Mouse (Mus musculus): ENCODE results near the gene Knstrn. TPM values are rescaled to one million over a fixed set of nuclear protein-coding genes. Genes with fewer than 3 reads are reported as not detected.

The Knstrn gene
- polyA plus RNA-seq, 1 experiment: 70.1 TPM

DNA sequence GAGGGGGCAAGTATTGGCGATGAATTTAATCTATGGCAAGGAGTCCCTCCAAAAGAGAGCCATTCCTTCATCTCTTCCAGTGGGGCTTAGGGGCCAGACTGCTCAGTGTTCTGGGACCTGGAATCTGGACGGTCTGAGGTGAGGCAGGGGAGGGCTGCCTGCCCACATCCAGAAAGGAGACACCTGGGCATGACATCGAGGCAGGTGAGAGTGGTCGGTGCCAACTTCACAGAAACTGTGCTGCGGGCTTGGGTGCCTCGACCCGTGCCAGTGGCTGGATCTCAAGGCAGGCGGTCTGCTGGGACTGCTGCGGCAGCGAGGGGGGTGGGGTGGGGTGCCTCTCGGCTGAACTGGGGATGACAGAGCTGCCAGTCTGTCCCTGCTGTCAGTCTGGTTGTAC is 84.0 kb downstream of the Knstrn start:
- peaks cover 12% of the 10 kb centered on the region for H3K4me1 ChIP-seq (ENCODE audit: control insufficient read depth, insufficient read depth, low read length)
- no peak overlapping the region for H3K27ac ChIP-seq (ENCODE audit: insufficient read depth, low read depth, low read length)
- TF ChIP-seq CTCF (IDR thresholded peaks at IDR 0.05; ENCODE audit: low read depth, low read length) (no peak), POLR2A (IDR thresholded peaks at IDR 0.05; ENCODE audit: borderline replicate concordance, low read depth, low read length) (no peak)
- H3K4me3 ChIP-seq (ENCODE audit: insufficient read depth, low read length): no peak overlapping the region

DNA sequence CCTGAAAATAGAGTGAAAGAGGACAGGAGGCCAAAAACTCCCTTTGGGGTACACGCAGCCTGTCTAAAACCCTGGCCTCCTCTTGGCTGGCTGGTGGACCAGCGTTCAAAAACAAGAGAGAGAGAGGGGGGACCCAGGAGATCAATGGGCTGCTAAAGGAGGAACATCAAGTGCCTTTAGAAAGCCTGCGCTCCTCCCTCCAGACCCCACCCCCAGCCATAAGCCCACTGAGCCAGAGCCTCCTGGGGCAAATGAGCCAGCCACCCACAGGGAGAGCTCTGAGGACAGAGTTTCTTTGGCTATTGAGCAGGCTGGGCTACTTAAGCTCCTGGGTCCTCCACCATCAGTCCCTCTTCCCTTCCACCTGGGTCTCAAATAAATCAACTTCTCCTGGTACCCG is 85.0 kb downstream of the Knstrn start:
- Histone ChIP-seq H3K4me3 (ENCODE audit: insufficient read depth, low read length) (no peak overlapping the region), H3K27ac (ENCODE audit: insufficient read depth, low read depth, low read length) (no peak overlapping the region), H3K4me1 (ENCODE audit: control insufficient read depth, insufficient read depth, low read length) (peaks cover 21% of the 10 kb centered on the region)
- TF ChIP-seq CTCF (IDR thresholded peaks at IDR 0.05; ENCODE audit: low read depth, low read length): no peak
- TF ChIP-seq POLR2A (IDR thresholded peaks at IDR 0.05; ENCODE audit: borderline replicate concordance, low read depth, low read length): no peak

DNA sequence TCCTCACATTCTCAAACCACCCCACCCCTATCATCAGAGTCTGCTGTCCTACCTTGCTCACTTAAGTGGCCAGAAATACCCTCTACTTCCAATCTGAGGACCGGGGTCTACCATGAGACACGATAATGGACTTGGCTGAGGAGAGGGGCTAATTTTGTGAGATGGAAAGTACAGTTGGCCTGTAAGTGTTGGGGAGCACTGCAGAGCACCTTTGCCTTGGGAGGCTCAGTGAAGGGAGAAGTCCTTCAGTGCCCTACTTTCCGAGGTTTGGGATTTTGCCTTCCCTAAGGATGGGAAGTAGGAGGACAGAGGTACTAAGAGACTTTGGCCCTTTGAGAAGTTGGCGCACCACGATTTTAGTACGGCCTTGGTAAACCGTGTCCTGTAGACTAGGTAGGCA is 85.5 kb downstream of the Knstrn start:
- TF ChIP-seq CTCF (IDR thresholded peaks at IDR 0.05; ENCODE audit: low read depth, low read length) (no peak), POLR2A (IDR thresholded peaks at IDR 0.05; ENCODE audit: borderline replicate concordance, low read depth, low read length) (no peak)
- H3K27ac ChIP-seq (ENCODE audit: insufficient read depth, low read depth, low read length): no peak overlapping the region
- no peak overlapping the region for H3K4me3 ChIP-seq (ENCODE audit: insufficient read depth, low read length)
- H3K4me1 ChIP-seq (ENCODE audit: control insufficient read depth, insufficient read depth, low read length): peaks cover 26% of the 10 kb centered on the region

DNA sequence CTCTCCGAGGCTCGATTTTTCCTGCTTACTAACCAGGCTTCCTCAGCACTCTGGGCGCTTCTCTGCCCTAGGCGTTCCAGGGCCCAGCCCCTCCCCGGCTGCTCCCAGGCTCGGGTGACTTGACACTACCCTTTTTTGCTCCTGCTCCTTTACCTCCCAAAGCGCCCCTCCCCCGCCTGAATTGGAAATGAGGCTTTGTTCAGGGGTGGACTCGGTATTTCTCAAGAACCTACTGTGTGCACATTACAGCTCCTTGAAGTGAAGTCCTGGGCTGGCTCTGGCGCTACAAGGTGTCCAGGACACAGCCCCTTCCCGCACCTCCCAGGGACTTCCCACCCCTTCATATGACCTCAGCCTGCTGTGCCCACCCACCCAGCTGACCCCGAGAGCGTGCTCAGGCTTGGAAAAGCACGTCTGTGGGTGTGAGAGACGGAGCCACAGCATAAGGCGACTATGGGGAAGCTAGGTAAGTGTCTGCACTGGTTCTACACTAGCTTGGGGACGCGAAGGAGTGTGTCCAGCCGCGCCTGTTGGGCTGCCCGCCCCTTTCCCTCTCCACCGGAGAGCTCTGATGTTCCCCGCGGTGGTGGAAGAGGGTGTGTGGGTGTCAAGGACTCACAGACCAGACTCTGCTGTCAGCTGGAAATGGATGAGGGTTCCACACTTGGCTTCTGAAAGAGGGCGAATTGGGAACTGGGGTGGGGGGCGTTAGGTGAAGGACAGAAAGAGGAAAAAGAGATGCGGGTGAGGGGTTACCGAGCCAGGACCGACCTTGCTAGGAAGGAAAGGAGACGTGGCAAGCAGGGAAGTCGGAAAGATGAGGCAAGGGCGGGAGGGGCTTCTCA is 86.4 kb downstream of the Knstrn start, which contains the start of gene Bahd1:
Gene Bahd1 (plus strand): TSS at position 397 of the 845 bp plus-strand sequence.
- H3K27ac ChIP-seq (ENCODE audit: insufficient read depth, low read depth, low read length): peak within 1 kb of the TSS; percentile 11
- no peak for TF ChIP-seq POLR2A (IDR thresholded peaks at IDR 0.05; ENCODE audit: borderline replicate concordance, low read depth, low read length)
- no peak for TF ChIP-seq CTCF (IDR thresholded peaks at IDR 0.05; ENCODE audit: low read depth, low read length)
- H3K4me3 ChIP-seq (ENCODE audit: insufficient read depth, low read length): peak within 1 kb of the TSS; percentile 58
- H3K4me1 ChIP-seq (ENCODE audit: control insufficient read depth, insufficient read depth, low read length): peaks cover 35% of the 10 kb centered on the region

DNA sequence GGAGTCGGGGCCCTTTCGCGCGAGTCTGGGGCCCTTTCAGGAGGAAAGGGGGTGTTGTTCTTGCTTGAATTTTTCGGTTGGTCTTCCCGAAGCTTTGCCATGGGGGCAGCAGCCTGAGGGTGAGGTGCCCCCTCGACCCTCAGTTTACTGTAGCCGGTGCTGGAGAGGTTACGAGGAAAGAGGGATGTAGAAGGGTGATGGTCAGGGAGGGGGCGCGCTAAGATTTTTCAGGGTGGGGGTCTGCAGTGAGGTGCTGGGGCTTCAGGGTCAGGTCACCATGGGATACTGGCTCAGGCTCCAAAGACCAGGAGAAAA is 87.0 kb downstream of the Knstrn start:
- peak overlapping the region; percentile 58 for H3K4me3 ChIP-seq (ENCODE audit: insufficient read depth, low read length)
- H3K4me1 ChIP-seq (ENCODE audit: control insufficient read depth, insufficient read depth, low read length): peaks cover 36% of the 10 kb centered on the region
- peak overlapping the region; percentile 11 for H3K27ac ChIP-seq (ENCODE audit: insufficient read depth, low read depth, low read length)
- no peak for TF ChIP-seq POLR2A (IDR thresholded peaks at IDR 0.05; ENCODE audit: borderline replicate concordance, low read depth, low read length)
- TF ChIP-seq CTCF (IDR thresholded peaks at IDR 0.05; ENCODE audit: low read depth, low read length): no peak

DNA sequence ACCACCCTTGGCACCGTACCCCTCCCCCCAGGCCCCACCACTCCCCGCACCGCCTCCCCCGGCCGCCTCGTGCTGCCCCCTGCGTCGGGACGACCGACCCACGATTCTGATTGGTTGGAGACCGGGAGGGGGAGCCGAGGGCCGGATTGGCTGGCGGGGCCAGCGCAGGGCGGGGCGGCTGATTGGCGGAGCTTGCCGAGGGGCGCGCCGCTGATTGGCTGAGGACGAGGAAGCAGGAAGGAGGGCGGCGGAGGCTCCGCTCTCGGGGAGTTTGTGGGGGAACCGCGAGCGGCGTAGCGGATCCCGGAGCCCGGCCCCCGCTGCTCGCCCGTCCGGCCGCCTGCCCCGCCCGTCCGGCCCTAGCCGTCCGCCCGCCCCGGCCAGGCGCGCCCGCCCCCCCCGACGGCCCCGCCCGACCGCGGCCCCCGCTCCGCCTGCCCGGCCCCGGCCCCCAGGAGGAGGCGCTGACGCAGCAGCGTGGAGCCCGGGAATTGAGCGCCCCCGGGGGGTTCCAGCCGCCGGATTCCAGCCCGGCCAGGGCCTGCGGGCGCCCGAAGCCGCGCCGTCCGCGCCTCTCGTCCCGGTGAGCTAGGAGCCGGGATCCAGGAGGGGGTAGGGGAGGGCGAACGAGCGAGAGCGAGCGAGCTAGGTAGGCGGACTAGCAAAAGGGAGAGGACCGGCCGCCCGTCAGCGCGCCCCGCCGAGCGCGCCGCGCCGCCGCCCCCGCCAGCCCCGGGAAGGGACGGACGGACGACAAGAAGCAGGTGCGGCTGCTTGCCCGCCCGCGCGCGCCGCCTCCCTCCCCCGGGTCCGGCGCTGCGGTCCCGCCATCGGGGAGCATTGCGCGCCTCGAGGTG is 87.6 kb downstream of the Knstrn start:
- Histone ChIP-seq H3K4me1 (ENCODE audit: control insufficient read depth, insufficient read depth, low read length) (peaks cover 41% of the 10 kb centered on the region), H3K27ac (ENCODE audit: insufficient read depth, low read depth, low read length) (peak overlapping the region; percentile 41), H3K4me3 (ENCODE audit: insufficient read depth, low read length) (peak overlapping the region; percentile 82)
- TF ChIP-seq CTCF (IDR thresholded peaks at IDR 0.05; ENCODE audit: low read depth, low read length) (no peak), POLR2A (IDR thresholded peaks at IDR 0.05; ENCODE audit: borderline replicate concordance, low read depth, low read length) (no peak)

DNA sequence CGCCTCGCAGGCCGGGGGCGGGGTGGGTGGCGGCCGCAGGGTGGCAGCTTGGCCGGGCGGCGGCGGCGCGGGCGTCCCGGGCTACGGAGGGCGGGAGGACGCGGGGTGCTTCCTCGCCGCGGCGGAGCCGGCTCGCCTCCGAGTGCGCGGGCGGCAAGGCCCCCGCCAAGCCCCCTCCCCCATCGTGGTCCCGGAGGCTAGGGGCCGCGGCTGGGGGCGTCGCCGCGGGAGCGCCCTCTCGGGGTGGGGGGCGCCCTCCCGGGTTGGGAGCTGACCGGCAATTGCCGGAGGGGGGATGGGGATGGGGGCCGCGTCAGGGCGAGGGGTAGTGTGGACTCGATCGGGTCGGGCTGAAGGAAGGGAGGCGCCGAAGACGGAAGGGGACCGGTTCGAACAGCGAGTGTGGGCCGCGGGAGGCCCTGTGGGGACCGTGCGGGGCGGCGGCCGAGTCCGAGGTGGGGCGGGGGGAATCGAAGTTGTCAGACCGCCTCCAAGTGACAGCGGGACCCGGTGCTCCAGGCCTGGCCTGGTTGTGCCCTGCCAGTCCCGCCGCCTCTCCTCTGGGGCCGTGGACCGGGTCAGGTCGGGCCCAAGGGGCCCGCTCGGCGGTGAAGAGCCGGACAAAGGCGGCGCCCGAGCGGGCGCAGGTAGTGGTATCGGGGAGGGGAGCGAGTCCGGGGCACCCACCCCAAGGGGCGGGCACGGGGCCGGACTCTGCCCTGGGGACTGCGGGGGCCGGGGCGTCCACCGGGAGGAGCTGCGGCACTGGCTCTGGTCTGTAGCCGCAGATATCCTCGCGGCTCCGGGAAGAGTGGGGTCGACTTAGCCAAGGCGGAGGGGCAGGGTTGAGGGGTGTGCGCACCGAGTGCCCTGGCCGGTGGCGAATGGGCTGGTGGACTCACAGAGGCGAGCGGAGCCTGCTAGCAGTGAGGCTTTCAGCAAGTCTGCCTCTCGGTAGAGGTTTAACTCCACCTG is 88.5 kb downstream of the Knstrn start:
- Histone ChIP-seq H3K27ac (ENCODE audit: insufficient read depth, low read depth, low read length) (no peak overlapping the region), H3K4me3 (ENCODE audit: insufficient read depth, low read length) (peak overlapping the region; percentile 82), H3K4me1 (ENCODE audit: control insufficient read depth, insufficient read depth, low read length) (peaks cover 48% of the 10 kb centered on the region)
- TF ChIP-seq POLR2A (IDR thresholded peaks at IDR 0.05; ENCODE audit: borderline replicate concordance, low read depth, low read length) (no peak), CTCF (IDR thresholded peaks at IDR 0.05; ENCODE audit: low read depth, low read length) (no peak)

DNA sequence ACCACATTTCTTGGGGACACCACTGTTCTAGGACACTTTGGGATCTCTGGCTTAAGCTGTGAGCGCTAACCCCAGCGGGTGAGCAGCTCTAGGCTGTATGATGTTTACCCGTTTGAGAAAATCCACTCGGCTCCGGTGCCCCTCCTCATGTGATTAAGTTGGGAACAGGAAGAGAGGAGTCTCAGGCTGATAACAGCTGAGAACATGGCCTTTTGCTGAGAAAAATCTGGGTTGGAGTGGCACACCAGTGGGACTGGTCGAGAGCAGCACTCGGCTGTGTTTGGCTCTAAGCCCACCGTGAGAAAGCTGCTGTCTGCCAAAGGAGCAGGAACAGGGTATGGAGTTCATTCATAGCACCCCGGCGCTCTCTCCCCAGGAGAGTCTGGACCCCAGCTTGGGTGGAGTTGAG is 89.5 kb downstream of the Knstrn start:
- TF ChIP-seq CTCF (IDR thresholded peaks at IDR 0.05; ENCODE audit: low read depth, low read length) (no peak), POLR2A (IDR thresholded peaks at IDR 0.05; ENCODE audit: borderline replicate concordance, low read depth, low read length) (no peak)
- no peak overlapping the region for H3K4me3 ChIP-seq (ENCODE audit: insufficient read depth, low read length)
- H3K27ac ChIP-seq (ENCODE audit: insufficient read depth, low read depth, low read length): no peak overlapping the region
- peaks cover 43% of the 10 kb centered on the region for H3K4me1 ChIP-seq (ENCODE audit: control insufficient read depth, insufficient read depth, low read length)

Other genes starting within 250 kb of the Knstrn start
- 43.3 and 49.9 TPM in 2 replicates for gene Bub1b, start 215.8 kb upstream of the Knstrn start, polyA plus RNA-seq (2012; ENCODE audit: insufficient read depth, insufficient read length, missing spikeins)
- not detected in 2 replicates for gene Pak6, start 150.7 kb upstream of the Knstrn start, polyA plus RNA-seq (2012; ENCODE audit: insufficient read depth, insufficient read length, missing spikeins)
- not detected in 2 replicates for gene Ankrd63, start 110.0 kb upstream of the Knstrn start, polyA plus RNA-seq (2012; ENCODE audit: insufficient read depth, insufficient read length, missing spikeins)
- 41.1 and 53.8 TPM in 2 replicates for gene Plcb2, start 85.6 kb upstream of the Knstrn start, polyA plus RNA-seq (2012; ENCODE audit: insufficient read depth, insufficient read length, missing spikeins)
- 11.3 and 11.6 TPM in 2 replicates for gene Inafm2, start 68.2 kb upstream of the Knstrn start, polyA plus RNA-seq (2012; ENCODE audit: insufficient read depth, insufficient read length, missing spikeins)
- 0.23 TPM in 1 of 2 replicates, not detected in the other for gene Ccdc9b, start 51.3 kb upstream of the Knstrn start, polyA plus RNA-seq (2012; ENCODE audit: insufficient read depth, insufficient read length, missing spikeins)
- not detected in 2 replicates for gene Phgr1, start 41.2 kb upstream of the Knstrn start, polyA plus RNA-seq (2012; ENCODE audit: insufficient read depth, insufficient read length, missing spikeins)
- gene Disp2, start 34.3 kb upstream of the Knstrn start, polyA plus RNA-seq (2012; ENCODE audit: insufficient read depth, insufficient read length, missing spikeins): not detected in 2 replicates
- gene Ivd, start 48.0 kb downstream of the Knstrn start, polyA plus RNA-seq (2012; ENCODE audit: insufficient read depth, insufficient read length, missing spikeins): 63.4 and 76.0 TPM in 2 replicates
- 22.3 and 28.2 TPM in 2 replicates for gene Bahd1, start 86.4 kb downstream of the Knstrn start, polyA plus RNA-seq (2012; ENCODE audit: insufficient read depth, insufficient read length, missing spikeins)
- 20.4 and 21.3 TPM in 2 replicates for gene Chst14, start 112.5 kb downstream of the Knstrn start, polyA plus RNA-seq (2012; ENCODE audit: insufficient read depth, insufficient read length, missing spikeins)
- gene Ccdc32, start 215.4 kb downstream of the Knstrn start, polyA plus RNA-seq (2012; ENCODE audit: insufficient read depth, insufficient read length, missing spikeins): 20.9 and 21.5 TPM in 2 replicates
- gene Rpusd2, start 220.8 kb downstream of the Knstrn start, polyA plus RNA-seq (2012; ENCODE audit: insufficient read depth, insufficient read length, missing spikeins): 1.9 and 2.5 TPM in 2 replicates
- 11.8 and 17.6 TPM in 2 replicates for gene Knl1, start 233.1 kb downstream of the Knstrn start, polyA plus RNA-seq (2012; ENCODE audit: insufficient read depth, insufficient read length, missing spikeins)